Mouse (Mus musculus): ENCODE measurements around the gene Sdhb. TPM values are rescaled to one million over a fixed set of nuclear protein-coding genes. Genes with fewer than 3 reads are reported as not detected.

Gene Sdhb
- total RNA-seq, 2 experiments from 2014 or later = 175 to 186 TPM

DNA sequence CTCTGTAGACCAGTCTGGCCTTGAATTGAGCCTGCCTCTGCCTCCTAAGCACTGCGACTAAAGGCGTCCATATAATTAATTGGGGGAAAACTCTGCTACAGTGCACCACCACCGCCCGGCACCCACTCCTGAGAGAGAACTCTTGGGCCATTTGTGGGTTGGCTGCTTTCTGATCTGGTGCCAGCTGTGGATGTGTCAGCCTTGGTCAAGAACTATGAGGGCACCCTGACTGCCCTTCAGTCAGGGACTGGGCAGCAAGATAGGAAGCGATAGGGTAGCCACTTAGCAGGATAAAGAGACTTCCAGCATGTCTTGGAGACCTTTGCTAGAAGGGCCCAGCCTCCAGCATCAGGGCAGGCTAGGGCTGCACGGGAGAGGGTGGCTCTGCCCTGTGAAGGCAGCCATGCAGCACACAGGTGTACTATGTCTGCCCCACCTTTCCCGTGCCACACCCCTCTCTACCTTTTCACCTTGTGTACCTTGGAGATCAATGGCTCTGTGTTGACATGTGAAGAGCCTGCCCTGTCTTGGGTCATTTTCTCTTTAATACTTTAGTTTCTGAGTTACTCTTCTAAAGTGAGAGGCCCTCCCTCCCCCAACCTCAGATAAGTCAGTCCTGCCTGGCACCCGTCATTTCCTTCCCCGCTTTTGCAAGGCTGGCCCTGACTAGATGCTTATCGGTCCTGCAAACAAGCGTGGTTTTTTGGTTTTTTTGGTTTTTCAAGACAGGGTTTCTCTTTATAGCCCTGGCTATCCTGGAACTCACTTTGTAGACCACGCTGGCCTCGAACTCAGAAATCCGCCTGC, 17.1 kb downstream of the Sdhb start:
- no peak for DNase-seq

DNA sequence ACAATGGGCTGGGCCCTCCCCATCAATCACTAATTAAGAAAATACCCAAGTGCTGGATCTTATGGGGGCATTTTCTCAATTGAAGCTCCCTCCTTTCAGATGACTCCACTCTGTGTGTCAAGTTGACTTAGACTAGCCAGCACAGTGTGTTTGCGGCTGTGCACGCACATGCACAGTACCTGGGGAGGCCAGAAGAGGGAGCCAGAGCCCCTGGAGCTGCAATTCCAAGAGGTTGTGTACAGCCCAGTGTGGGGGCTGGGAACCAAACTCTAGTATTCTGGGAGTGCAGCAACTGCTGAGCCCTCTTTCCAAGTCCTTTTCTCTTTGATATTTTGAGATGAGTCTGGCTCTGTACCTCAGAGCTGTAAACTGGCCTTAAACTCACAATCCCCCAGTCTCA, 20.6 kb downstream of the Sdhb start:
- no peak for DNase-seq

DNA sequence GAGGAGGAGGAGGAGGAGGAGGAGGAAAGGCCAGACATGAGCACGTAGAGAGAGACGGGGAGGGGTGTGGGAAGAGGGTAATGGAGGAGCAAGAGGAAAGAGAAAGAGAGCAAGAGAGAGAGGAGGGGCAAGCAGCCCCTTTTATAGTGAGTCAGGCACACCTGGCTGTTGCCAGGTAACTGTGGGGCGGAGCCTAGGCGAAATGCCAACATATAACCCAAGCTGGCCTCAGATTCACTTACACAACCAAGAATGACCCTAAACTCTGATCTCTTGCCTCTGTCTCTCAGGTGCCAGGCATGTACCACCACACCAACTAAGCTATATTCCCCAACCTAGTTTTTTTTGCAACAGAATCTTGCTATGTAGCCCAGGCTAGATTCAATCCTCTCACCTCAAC, 21.8 kb downstream of the Sdhb start:
- no peak for DNase-seq

DNA sequence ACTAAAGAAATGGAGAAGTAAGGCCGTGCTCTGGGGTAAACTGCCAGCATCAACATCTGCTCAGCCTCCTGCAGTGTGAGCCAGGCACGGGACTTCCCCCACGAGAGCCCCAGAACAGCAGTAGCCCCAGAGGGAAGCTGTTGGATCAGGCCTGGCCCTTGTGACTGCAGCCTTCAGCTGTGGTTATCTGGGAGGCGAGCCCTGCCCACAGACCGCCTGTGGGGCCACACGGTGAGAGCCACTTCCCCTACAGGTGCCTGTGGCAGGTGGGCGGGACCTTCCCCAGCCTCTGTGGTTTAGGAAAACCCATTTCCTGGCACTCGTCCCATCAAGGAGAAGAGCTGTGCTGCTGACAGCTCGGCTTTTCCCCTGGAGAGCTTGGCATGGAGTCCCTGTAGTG, 22.4 kb downstream of the Sdhb start:
- DNase-seq = peak; percentile 31 to 44

DNA sequence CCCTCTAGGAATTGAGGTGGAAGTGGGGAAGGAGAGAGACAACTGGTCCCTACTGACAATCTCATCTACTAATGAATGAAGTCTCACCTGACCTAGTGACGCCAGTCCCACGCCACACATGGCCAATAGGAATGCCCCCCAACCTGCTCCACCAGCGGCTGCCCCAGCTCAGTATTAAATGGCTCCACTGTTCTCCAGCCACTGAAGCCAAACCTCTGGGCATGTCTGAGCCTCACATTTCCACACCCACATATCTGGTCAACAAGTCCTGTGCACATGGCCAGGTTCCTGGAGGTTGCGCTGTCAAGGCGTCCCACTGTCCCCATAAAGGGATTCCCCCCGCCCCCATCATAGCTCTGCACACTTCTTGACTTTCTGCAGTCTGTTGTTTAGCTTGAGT, 23.5 kb downstream of the Sdhb start:
- no peak for DNase-seq

DNA sequence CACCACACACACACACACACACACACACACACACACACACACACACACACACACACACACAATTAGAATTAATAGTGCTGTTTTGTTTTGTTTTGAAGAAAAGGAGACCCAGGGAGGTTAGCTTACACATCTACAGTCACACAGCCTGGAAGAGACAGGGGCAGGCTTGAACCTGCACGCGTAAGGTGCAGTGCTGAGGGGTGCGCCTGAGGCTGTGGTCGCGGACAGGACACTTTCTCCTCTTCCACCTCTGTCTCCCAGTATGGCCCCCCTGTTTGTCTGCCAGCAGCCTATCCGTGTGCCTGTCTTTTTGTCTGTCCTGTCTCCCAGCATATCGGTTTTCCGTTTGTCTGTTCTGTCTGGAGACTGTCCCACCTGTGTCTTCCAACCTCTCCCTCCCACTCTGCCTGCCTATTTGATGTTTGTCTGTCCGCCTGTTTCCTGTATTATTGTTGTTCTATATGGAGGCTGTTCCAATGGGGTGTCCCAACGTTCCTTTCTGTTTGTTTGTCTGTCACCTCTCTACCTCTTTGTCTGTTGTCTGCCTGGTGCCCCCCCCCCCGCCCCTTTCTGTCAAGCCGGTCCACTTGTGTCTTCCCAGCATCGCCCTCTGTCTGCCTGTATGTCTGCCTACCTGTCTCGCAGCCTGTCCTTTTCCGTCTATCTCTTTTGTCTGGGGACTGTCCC, 25.2 kb downstream of the Sdhb start:
- no peak for DNase-seq

DNA sequence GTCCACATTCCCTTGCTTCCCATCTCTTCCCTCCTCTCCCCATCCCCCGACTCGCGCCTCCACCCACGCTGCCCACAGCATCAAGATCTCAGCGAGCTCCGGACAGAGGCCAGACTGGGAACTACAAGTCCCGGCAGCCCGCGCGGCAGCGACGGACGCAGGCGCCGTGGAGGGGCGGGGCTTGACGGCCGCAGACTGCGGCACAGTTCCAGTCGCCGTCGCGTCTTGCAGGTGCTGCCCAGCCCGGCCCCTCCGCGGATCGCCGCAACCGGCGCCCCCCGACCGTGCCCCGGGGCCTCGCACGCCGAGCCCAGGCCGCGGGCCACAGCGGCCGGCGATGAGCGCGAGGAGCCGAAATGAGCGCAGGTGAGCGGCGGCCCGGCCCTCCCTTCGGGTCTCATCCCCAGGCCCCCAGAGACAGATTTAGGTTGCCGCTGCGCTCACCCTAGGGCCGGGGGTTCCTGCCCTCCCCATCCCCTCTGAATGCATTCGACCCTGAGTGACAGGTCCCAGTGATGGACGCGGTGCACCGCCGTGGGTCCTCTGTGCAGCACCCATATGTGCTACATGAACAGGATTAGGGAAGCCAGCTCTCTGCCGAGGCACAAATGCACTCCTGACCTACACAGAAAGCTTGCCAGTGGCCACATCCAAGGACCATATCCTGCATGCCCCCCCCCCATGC, 25.9 kb downstream of the Sdhb start, which contains the start of gene Atp13a2:
Gene Atp13a2 (plus strand): TSS at position 163 of the 685 bp plus-strand sequence.
- peak; percentile 93 for DNase-seq

DNA sequence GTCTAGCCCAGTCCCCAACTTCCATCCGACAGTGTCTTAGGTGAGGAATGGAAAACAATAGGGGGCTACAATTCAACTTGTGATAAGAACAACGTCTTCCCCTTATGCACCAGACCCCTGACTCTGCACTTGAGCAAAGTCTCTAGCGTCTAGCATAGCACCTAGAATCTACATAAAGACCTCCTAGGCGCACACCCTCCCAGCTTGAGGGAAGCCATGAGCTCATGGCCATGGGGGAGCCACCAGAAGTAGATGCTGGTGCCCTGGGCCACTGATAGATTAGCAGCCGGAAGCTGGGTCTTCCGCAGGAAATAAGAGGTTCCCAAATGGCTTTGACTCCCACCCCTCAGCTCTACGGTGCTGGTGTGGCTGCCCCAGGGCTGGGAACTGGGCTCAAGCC, 26.5 kb downstream of the Sdhb start:
- DNase-seq = no peak

DNA sequence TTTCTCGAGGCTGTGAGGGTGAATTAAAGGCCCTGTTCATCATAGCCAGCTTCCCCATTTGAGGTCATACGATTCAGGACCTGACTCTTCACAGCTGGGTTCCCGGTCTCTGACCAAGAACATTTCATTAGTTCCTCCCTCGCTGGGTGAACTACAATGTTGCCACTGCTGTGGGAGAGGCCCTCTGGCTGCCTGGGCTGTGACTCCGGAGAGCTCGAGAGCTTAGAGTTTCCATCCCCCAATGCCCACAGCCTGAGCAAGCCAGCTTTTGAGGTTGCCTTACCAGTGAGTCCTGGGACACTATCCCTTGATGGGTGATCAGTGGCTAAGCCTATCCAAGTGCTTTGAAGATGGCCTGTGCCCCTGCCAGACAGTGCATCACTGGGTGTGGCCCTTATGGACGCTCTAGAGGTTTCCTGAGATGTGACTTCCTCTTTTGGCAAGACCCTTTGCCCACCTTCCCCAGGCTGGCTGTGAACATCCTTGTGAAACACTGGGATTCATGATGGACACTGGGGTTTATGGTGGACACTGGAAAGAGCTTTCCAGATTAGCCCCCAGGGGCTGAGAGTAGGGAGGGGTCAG, 27.8 kb downstream of the Sdhb start:
- no peak for DNase-seq

DNA sequence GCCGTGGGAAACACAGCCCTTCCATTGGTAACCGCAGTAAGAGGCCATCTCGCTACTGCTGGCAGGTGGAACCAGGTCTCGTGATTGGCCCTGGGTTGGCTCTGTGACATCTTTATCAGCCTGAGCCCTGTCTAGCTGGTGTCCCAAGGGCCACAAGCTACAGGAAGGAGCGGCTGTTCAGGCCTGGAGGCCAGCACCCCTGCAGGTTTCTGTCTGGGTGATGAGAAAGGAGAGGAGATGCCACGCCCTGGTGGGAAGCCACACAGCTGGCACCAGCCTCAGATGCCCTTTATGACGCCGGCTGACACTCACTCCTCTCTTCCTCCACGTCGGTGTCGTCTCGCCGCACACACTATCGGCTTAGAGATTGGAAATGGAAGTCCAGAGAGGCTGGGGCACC, 28.4 kb downstream of the Sdhb start:
- no peak for DNase-seq

DNA sequence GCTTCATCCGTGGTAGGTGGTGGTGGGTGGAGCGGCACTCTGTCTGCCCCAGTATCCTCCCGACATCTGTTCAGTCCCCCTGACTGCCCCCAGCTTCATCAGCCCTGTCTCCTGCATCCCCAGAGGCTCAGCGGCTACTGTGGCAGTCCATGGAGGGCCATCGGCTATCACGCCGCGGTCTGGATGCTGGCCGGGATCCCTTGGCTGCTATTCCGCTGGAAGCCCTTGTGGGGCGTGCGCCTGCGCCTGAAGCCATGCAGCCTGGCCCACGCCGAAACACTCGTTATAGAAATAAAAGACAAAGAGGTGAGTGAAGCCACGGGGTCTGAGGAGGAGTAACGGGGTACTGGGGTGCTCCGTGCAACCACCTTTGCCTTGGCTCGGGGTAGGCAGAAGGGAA, 31.2 kb downstream of the Sdhb start:
- no peak for DNase-seq

DNA sequence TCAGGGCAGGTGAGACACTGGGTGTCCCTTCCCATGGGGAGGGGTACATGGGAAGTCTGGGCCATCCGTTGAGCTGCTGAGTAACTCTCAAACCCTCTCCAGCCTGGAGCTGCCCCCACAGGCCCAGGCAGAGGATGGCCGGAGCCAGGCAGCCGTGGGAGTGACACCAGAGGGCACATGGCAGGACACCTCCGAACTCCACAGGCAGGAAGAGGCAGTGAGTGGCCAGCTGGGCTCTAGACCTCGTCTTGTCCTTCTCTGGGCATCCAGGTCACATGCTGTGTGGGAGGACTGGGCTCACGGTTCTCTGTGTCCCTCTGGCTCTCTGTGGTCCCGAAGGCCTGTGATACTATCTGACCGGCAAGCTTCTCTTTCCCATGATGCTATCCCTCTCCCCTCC, 32.8 kb downstream of the Sdhb start:
- DNase-seq = no peak

DNA sequence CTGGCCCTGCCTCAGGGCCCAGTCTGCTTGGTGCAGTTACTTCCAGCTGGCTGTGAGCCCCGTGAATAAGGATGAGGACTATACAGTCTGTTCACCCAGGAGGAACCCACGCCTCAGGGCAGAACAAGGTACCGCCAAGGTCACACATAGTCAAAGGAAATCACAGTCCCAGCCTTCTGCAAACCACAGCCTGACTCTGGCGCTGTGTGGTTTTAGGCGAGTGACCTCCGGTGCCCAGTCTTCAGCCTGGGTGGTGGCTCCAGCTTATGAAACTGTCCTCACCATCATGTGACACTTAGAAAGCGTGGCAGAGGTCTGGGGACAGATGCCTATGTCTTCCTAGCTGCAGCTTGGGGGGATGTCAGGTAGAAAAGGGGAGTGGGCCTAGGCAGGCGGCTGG, 34.8 kb downstream of the Sdhb start:
- no peak for DNase-seq

DNA sequence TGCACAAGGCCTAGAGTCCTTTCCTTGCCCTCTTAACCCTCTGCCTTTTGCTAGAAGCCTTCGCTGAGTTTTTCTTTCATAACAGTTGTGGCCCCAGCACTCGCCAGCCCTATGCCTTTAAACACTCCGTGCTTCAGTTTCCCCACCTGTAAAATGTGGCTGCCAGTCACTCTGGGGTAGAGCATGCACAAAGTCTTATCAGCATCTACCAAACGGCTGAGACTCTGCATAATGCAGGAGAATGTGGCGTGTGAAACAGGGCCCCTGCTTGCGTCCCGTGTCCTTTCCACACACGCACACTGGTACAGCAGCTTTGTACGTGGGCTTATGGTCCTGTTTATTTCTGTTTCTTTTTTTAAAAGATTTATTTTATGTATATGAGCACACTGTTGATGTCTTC, 35.8 kb downstream of the Sdhb start:
- no peak for DNase-seq

DNA sequence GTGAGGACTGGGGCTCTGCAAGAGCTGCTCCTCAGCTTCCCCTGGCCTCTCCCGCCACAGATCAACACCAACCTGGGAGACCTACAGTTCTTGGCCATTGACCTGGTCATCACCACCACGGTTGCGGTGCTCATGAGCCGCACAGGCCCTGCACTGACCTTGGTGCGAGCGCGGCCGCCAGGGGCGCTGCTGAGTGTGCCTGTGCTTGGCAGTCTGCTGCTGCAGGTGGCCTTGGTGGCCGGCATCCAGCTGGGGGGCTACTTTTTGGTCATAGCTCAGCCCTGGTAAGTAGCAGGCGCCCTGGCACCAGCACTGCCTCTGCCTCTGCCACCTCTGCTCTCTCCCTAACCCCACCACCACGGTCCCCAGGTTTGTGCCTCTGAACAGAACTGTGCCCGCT, 45.0 kb downstream of the Sdhb start:
- DNase-seq = no peak

DNA sequence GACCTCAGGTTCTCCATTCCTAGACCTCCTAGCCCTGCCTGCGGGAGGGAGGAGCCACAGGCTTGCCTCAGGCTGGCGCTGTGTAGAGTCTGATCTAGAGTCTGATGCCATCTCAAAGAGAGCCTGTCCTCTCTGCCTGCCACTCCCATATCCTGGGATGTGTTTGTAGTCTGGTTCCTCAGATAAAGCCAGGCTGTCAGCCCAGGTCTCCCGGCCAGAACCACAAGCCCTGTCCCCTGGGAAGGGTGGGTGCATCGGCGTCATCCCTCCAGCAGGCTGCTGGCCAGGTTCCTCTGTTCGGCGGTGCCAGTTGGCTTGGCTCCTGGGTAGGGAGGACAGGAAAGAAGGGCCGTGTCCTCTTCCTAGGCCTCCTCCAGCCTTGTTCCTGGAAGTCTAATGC, 47.0 kb downstream of the Sdhb start:
- no peak for DNase-seq

DNA sequence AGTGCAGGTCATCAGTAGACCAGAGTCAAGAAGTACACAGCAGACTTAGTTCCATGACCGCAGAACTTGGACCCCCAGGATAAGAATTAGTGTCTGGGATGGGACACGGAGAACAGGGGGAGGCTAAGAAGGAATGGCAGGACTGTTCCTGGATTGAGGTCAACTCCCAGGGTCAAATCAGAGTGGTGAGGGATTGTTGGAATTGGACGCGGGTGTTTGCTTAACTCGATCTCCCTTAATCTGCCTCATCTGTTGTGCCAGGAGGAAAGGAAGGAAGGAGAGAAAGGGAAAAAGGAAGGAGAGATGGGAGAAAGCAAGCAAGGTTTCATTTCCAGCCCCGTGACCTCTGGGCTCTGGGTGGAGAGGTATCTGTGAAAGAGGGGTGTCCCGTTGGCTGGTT, 49.1 kb downstream of the Sdhb start, which contains the start of gene Mfap2:
Gene Mfap2 (plus strand): TSS at position 301 of the 400 bp plus-strand sequence.
- no peak for DNase-seq

DNA sequence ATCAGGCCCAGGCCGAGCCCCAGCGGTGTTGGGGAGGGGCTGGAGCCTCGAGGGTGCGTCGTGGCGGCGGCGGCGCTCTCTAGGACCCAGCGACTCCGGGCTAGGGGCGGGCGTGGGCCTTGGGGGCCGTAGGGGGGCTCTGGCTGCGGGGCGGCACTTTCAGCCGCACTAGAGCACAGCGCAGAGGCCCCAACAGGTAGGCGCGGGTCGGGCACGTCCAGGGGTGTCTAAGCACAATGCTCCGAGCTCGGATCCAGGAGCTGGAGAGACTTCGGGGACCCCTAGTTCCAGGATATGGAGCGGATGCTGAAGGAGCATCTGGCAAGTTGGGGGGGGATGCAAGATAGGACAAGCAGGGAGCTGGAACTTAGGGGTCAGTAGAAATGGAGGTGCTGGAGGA, 49.5 kb downstream of the Sdhb start:
- no peak for DNase-seq

DNA sequence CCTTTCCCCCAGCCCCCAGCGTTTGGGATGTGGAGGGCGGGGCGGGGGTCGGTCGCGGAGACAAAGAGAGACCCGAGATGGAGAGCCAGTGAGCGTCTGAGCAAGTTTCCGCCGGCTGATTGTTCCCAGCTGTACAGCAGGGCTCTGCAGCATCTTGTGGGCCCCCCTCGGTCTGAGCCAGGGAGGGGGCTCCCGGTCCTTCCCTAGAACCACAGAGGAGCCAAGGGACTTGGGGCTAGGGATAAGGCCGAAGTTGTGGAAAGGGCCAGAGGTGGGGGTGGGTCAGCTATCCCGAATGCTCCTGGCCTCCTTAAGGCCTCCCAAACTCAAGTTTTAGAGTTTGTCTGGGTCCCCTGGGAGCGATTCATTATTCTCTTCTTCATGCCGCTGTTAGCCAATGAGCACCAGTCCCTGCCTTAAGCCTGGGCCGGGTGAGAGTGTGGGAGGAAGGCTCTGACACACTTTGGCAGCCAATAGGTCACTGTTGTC, 50.0 kb downstream of the Sdhb start:
- no peak for DNase-seq

DNA sequence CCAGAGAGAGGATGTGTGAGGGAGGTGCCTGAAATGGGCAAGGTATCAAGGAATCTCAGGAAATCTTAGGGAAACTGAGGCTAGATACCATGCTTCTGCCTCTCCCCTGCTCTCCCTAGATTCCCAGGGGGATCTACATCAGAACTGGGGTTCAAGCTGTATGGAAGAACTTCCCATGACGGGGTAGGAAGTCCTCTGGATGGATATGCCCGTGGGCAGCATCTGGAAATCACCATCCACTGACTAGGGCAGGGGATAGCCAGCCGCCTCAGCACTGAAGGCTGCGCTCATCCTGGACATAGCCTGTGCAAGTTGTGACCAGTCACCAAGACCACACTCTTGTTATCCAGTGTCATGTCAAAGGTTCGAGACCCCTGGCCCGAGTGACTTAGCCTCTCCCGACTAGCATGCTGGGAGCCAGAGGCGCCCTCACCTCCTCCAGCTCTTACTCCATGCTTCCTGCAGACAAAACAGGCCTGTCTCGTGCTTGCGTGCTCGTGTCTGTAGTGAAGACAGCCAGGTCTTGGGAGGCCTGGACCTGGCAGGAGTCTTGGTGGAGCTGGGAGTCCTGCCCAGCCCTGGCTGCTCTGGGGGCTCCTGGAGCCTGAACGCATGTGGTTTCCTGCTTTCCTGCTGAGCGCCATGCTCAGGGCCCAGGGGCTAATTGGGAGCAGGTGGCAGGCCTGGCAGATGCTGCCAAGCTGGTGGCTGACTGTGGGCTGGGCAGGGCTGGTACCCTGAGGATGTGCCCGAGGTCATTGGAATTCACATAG, 50.7 kb downstream of the Sdhb start:
- no peak for DNase-seq

DNA sequence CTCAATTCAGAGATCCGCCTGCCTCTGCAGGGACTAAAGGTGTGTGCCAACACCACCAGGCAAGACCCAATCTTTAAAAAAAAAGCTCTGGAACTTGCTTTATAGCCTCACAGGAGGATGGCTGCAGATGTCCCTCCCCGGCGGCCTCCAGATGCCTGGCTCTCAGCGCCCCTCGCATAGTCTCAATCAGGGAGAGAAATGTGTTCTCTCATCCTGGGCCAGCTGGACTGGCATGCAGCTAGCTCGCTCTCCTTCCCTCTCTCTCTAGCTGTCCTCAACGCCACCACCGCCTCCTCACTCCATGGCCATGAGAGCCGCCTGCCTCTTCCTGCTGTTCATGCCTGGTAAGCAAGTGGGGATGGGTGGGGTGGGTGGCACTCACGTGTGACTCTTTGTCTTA, 51.6 kb downstream of the Sdhb start:
- no peak for DNase-seq

DNA sequence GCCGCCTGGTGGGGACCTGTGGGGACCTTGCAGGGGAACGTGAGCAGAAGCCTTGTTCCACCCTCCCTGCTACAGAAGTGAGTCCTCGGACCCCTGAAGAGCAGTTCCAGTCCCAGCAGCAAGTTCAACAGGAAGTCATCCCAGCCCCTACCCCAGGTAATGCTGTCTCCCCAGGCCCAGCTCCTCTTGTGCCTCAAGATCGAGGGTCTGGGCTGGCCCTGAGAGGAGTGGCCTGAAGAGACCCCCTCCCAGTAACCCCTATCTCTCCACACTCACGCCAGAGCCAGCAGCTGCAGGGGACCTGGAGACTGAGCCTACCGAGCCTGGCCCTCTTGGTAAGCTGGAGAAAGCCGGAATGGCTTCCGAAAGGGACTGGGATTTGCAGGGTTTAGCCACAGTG, 53.1 kb downstream of the Sdhb start:
- DNase-seq = no peak

Measured in layer of hippocampus, postnatal 36 days (tissue).